Mouse (Mus musculus) lung, embryonic 14.5 days (tissue): ENCODE results near the gene Olfr721-ps1. TPM values are rescaled to one million over a fixed set of nuclear protein-coding genes. Genes with fewer than 3 reads are reported as not detected.
A peak's percentile ranks its signal among the peaks of the same experiment; 100 is the strongest.

Experiments
- ATAC-seq: fragments of 200-750 bp; cut with Nextera tagmentation; 2 replicates; pipeline ENCODE4 v1.8.0; 2017; ENCODE audit warnings: mild to moderate bottlenecking, moderate TSS enrichment, moderate library complexity; ENCODE audit not compliant: insufficient read depth
- DNase-seq: peaks from one replicate; pipeline ENCODE4 v3.0.0-alpha.2; 2015
- H3K27ac ChIP-seq: fragments of 300-500 bp; sonication (generic); 2 replicates; pipeline ENCODE4 v1.5.1; 2014; ENCODE audit warnings: low read depth, mild to moderate bottlenecking, moderate library complexity
- H3K27me3 ChIP-seq: fragments of 300-500 bp; sonication (generic); 2 replicates; pipeline ENCODE4 v1.6.1; 2014; ENCODE audit warnings: low read length, control low read depth; ENCODE audit not compliant: insufficient read depth
- H3K36me3 ChIP-seq: fragments of 300-500 bp; sonication (generic); 2 replicates; pipeline ENCODE4 v1.6.1; 2014; ENCODE audit warnings: control low read depth; ENCODE audit not compliant: insufficient read depth
- H3K4me1 ChIP-seq: fragments of 300-500 bp; sonication (generic); 2 replicates; pipeline ENCODE4 v1.6.1; 2014; ENCODE audit warnings: antibody characterized with exemption, control low read depth; ENCODE audit not compliant: insufficient read depth
- H3K4me2 ChIP-seq: fragments of 300-500 bp; sonication (generic); 2 replicates; pipeline ENCODE4 v1.6.1; 2014; ENCODE audit warnings: mild to moderate bottlenecking
- H3K4me3 ChIP-seq: fragments of 300-500 bp; sonication (generic); 2 replicates; pipeline ENCODE4 v1.5.1; 2014; ENCODE audit warnings: low read depth, low read length
- H3K9ac ChIP-seq: fragments of 300-500 bp; sonication (generic); 2 replicates; pipeline ENCODE4 v1.6.1; 2014
- H3K9me3 ChIP-seq: fragments of 300-500 bp; sonication (generic); 2 replicates; pipeline ENCODE4 v1.6.1; 2016; ENCODE audit warnings: low read depth, low read length, control low read depth
- CTCF ChIP-seq: IDR thresholded peaks from 2 replicates; pipeline ENCODE4 v1.5.1; 2016; ENCODE audit warnings: antibody characterized with exemption, low read depth
- WGBS: fragments of 180-500 bp; shearing (Covaris S2); extraction: QIAGEN DNeasy Blood & Tissue Kit; methylation state at CpG from one replicate; pipeline ENCODE4 v1.1.7; 2014; 5-methylcytosine and 5-hydroxymethylcytosine counted together
- polyA plus RNA-seq: library from polyadenylated mRNA; unstranded; fragments of >200 nt; fragmentation: Nextera tagmentation; extraction: Ambion mirVana; gene quantifications from 2 replicates; pipeline ENCODE4 v1.2.1, GENCODE M21; 2014

Gene Olfr721-ps1
- polyA plus RNA-seq, 1 experiment from 2014 or later: not detected

DNA sequence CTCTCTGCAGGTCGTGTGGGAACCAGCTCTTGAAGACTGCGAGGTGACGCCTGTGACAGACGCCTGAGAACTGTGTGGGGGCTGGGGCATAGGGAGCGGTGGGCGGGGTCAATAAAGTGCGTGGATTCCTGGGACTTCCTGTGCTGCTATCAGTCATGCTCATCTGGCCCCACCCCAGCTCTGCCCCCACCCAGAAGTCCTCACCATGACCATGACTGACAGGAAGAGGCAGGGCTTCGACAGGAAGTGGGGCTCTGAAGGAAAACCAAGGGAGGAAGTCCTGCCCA lies 45.8 kb upstream of the Olfr721-ps1 start:
- 90% methylated on average over 8 of the region's 8 CpGs for WGBS
- ATAC-seq: peak; percentile 22; the same call in 1 of the 2 replicates
- H3K36me3 ChIP-seq: no peaks in the 10 kb centered on the region

GRCm38 (mm10) chr14:14395535-14395934 lies 5.6 kb upstream of the Olfr721-ps1 start:
- no peaks in the 10 kb centered on the region for H3K27me3 ChIP-seq
- ATAC-seq: no peak
- no peaks in the 10 kb centered on the region for H3K36me3 ChIP-seq
- H3K27ac ChIP-seq: no peak overlapping the region
- no peak overlapping the region for H3K4me3 ChIP-seq
- WGBS: 61% methylated on average over 1 of the region's 1 CpGs
- no peak for TF ChIP-seq CTCF
- no peak for DNase-seq
- no peaks in the 10 kb centered on the region for H3K9me3 ChIP-seq
- H3K4me1 ChIP-seq: no peaks in the 10 kb centered on the region
- H3K9ac ChIP-seq: no peak overlapping the region
- no peak overlapping the region for H3K4me2 ChIP-seq

More for the DNA sequence above, 45.8 kb upstream of the Olfr721-ps1 start:
- H3K4me1 ChIP-seq: no peaks in the 10 kb centered on the region
- no peak for DNase-seq
- H3K9me3 ChIP-seq: peaks cover 49% of the 10 kb centered on the region
- no peak for TF ChIP-seq CTCF
- H3K4me3 ChIP-seq: no peak overlapping the region
- H3K4me2 ChIP-seq: no peak overlapping the region
- H3K27me3 ChIP-seq: no peaks in the 10 kb centered on the region
- H3K27ac ChIP-seq: no peak overlapping the region
- H3K9ac ChIP-seq: no peak overlapping the region

DNA sequence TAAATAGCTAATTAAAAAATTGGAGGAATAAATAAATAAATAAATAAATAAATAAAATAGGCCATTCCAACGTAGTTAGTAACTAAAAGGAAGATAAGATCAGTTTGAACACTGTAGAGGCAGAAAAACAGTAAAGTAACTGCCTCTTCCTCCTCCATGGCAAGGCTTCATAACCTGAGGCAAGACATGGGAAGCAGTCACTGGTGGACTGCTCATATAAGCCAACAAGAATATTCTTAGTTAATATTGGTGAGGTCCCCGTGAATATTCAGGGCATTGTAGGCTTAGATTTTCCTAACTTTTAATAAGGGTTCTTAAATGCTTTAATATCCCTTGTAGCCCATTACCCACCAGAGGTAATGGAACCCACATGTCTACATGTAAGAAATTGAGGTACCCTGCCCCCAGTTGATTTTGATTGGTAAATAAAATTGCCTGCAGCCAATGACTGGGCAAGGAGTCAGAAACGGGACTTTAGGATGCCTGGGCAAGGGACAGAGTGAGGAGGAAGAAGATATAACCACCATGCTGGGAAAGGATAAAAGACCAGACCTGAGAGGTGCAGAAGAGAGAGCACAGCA lies 35.1 kb downstream of the Olfr721-ps1 start:
- Histone ChIP-seq H3K36me3 (no peaks in the 10 kb centered on the region), H3K9me3 (no peaks in the 10 kb centered on the region), H3K4me1 (no peaks in the 10 kb centered on the region), H3K27ac (no peak overlapping the region), H3K27me3 (no peaks in the 10 kb centered on the region), H3K4me3 (no peak overlapping the region), H3K9ac (no peak overlapping the region), H3K4me2 (no peak overlapping the region)
- WGBS: 67% methylated on average over 3 of the region's 3 CpGs
- TF ChIP-seq CTCF: no peak
- ATAC-seq (no peak), DNase-seq (no peak)

Other genes with a start within 250 kb of the Olfr721-ps1 start
- gene Olfr720, start 214.5 kb upstream of the Olfr721-ps1 start, polyA plus RNA-seq: not detected in 2 replicates
- not detected in 2 replicates for gene Olfr31, start 78.5 kb upstream of the Olfr721-ps1 start, polyA plus RNA-seq
- gene Il3ra, start 55.0 kb upstream of the Olfr721-ps1 start, polyA plus RNA-seq: 7.9 and 10.3 TPM in 2 replicates